Mouse (Mus musculus) gastrocnemius, postnatal 14 days (tissue): ENCODE data around the gene Srpx2. TPM values are rescaled to one million over a fixed set of nuclear protein-coding genes. Genes with fewer than 3 reads are reported as not detected.

ENCODE experiments used
- total RNA-seq, 2 experiments: library from RNA; stranded (reverse); gene quantifications; 2 replicates each; pipeline ENCODE4 v1.2.3; 2021

Gene Srpx2
- total RNA-seq, 2 experiments from 2014 or later: 8.4 to 8.7 TPM

Other genes with a start within 250 kb of the Srpx2 start
- gene Pcdh19, start 219.4 kb upstream of the Srpx2 start, total RNA-seq: 1 to 10 TPM; 6.1 to 8.2 TPM
- gene Tnmd, start 57.4 kb upstream of the Srpx2 start, total RNA-seq: 10 to 100 TPM; 87.2 to 89.3 TPM
- gene Tspan6, start 10.0 kb upstream of the Srpx2 start, total RNA-seq: 10 to 100 TPM; 12.3 to 13.0 TPM
- gene Sytl4, start 73.4 kb downstream of the Srpx2 start, total RNA-seq: 1 to 10 TPM in 1 of 2 experiments, under 1 TPM in 1; 0.95 to 1.1 TPM
- gene Cstf2, start 150.8 kb downstream of the Srpx2 start, total RNA-seq: 10 to 100 TPM; 11.3 to 12.6 TPM